Mouse (Mus musculus) WW6 (cell line): ENCODE data around the gene Rbm5.

Source experiments
- DNase-seq: peaks from one replicate; pipeline ENCODE4 v3.0.0-alpha.2; 2013; ENCODE audit warnings: low read depth, low spot score

Rbm5 gene

GRCm38 (mm10) chr9:107729709-107730108 is 41.1 kb downstream of the Rbm5 start:
- DNase-seq: no peak

DNA sequence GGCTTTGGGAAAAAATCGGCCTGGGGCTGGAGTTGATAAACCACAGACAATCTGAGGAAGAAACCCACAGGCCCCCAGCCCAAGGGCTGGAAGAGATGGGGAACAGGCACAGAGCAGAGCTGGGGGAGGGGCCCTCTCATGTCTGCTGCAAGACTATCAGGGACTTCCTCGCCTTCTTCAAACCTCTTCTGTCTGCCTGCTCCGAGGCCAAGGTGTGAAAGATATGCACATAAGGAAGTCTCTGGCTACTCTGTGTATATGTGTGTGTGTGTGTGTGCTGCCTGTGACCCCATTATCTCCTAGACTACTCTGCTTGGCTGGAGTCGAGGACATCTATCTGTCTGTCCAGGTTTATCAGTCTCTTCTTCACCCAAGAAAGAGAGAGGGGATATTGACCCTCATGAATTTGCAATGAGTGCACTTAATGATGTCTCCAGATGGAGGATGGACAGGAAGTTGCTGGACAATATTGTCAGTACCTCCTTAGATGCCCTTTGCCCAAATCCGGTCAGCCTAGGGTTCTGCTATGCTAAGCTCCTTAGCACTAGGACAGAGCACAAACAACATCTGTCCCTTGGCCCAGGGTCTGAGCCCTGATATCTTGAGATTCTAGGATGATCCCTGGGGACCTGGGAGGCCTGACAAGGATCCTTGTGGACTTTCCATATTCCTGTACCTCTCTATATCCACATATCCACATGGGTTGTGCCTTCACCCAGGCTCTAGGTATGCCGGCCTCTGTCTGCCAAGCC is 41.7 kb downstream of the Rbm5 start:
- no peak for DNase-seq

DNA sequence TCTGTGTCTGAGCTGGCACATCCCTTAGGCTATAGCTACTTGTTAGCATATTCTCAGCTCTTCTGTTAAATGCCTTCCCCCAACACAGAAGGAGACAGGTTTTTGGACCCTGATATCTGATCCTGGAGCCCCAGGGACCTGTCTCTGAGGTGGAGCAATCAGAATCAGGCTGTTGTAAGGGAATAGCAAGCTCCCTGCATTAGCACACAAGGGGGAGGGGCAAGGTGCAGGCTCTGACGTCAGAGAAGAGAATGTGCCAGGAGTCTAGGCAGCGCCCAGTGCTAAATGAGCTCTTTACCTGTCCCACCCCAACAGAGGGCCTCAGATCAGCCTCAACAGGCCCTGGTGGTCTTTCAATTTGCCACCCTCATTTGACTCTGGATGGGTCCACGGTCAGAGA is 43.8 kb downstream of the Rbm5 start:
- no peak for DNase-seq

- DNase-seq: no peak
These were observed 46.0 kb downstream of the Rbm5 start for GRCm38 (mm10) chr9:107724796-107725195.

- DNase-seq: no peak
These were observed 46.8 kb downstream of the Rbm5 start for GRCm38 (mm10) chr9:107723794-107724531.

DNA sequence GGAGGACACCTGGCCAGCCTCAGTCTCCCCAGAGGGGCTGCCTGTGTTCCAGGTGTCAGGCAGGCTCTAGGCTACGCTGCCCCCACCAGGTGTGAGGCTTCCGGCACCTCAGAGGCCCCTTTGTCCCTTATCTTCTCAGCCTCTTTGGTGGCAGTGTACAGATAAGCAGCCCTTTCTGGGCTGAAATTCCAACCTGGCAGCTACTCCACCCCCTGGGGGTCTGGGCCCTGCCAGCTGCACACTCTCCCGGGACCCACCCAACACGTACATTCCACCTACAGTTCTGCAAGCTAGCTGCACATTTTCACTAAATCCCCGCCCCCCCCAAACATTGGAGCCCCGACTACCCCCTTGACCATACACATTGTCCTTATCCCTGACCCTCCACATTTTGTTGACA is 47.5 kb downstream of the Rbm5 start:
- no peak for DNase-seq

GRCm38 (mm10) chr9:107718781-107719540 is 51.8 kb downstream of the Rbm5 start:
- DNase-seq: no peak

GRCm38 (mm10) chr9:107716951-107717350 is 53.8 kb downstream of the Rbm5 start:
- DNase-seq: no peak

DNA sequence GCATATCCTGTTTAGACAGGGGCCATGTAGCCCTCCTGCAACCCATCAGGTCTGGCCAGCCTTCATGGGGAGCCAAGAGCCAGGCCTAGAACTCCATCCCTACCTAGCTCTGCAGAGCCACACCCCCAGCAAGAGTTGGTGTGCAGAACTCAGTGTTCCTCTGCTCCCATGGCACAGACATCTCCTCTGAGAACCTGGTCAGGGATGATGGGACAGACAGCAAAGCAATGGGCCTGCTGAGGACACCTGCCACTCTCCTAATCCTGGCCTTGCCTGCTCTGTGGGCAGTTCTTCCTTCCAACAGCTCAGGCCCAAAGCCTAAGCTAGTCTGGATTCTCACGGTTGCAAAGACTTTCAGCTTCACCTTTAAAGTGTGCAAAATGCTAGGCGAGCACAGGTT is 55.2 kb downstream of the Rbm5 start:
- DNase-seq: no peak

DNA sequence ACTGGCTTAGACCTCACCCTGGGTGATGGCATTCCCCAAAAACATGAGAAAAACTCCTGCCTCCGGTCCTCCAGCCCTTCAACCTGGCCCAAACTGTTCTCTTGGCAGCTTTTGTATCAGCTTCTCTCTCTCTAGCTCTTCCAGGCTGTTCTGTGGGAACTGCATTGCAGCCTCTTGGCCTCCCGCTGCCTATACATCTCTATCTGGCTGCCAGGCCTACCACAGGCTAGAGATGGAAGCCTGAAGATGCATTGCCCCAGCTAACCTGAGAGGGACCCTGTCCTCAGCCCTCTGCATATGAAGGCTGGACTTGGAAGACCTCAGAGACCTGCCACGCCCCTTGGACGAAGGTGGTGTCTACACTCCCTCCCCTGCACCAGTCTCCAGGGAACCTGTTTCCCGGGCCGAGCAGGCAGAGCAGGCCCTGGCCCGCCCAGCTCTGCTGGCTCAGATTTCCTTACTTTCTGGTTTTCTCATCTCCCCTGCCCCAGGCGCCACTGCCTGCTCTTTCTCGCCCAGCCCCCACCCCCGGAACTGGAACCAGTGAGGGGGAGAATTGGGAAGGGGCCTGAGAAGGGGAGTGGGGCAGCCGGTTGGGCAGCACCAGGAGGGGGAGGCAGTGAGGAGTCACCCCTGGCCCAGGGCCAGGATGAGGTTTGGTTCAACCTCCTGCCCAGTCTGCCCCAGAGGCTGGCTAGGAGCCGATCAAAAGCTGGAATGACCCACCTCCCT is 56.4 kb downstream of the Rbm5 start:
- DNase-seq: no peak

- peak; percentile 42 for DNase-seq
These were observed 60.9 kb downstream of the Rbm5 start, which contains the start of gene Sema3f for GRCm38 (mm10) chr9:107709697-107710483. Gene Sema3f (minus strand): TSS chr9:107710475.

- no peak for DNase-seq
These were observed 61.6 kb downstream of the Rbm5 start for GRCm38 (mm10) chr9:107709096-107709696.

DNA sequence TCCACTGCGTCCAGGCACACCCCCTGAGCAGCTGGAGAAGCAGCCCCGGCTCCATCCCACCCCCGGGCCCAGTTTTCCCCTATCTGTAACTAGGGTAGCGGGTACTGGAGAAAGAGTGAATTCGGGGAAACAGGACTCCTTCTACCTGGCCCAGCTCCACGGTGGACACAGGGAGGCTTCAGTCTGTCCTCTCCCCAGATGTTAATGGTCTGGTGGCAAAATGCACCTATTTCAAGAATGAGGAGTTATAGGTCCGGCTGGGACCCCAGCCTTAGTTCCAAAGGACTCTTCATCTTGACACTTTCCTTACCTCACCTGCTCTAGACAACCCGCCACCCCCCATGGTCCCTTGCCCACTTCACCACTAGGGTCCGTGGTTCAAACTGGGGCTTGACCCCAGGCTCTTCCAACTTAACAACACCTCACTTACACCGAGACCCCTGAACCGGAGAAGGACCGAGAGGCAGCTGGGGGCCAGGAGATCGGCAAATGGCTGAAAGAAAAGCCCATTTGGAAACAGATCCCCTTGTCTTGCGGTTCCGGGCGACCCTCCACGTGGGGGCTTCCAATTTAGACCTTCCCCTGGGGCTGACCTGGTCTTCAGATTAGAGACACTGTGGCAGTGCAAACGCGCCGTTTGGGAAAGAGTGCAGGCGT is 62.2 kb downstream of the Rbm5 start:
- no peak for DNase-seq

- no peak for DNase-seq
These were observed 62.9 kb downstream of the Rbm5 start for GRCm38 (mm10) chr9:107707701-107708438.

DNA sequence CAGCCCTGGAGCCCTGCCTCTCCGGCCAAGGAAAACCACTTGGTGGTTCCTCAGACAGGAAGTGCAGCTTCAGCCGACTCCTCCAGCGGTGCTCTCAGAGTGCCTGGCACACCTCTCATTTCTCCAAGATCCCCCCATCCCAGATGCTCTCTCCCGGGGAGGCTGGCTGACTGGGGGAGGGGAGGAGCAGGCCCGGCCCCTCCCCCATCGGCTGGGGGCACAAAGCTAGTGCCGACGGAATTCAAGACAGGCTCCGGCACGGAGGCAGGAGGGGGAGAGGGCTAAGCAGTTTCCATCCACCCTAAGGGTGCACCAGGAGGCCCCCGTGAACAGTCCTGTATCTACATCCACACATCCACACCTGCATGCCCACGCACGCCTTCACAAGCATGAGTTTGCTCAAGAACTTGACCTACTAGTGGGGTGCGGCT is 64.0 kb downstream of the Rbm5 start:
- no peak for DNase-seq

DNA sequence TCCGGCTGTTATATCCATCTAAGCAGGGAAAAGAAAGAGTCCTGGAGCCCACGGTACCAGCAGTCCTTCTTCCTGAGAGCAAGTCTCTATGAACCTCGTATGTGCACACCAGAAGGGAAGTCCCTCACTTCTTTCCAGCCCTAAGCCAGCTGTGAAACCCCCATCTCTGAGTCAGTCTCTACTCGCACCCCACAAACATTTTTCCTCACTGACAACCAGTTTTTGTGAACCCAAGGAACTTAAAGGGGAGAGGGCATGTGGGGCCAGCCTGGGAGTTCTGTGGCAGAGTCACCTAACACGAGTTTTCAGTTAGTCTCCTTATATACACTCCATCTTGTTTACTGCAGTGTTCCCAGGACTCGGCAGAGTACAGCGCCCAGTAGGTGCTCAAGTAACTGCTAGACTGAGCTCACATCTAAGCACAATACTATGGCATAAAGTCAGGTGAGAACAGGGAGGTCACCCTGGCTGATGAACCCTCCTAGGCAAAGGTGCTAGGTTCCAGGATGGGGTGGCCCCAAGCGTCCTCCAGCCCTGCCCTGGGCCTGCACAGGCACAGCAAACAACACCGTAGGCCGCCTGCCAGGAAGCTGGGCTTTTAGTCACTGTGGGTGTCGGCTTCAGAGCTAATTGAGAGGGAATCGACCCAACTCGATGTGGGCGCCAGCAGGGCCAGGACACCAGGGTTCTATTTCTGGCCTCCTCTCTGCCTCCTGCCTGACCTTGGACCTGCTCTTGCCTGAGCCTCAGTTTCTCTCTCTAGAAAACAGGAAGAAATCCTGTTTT is 67.3 kb downstream of the Rbm5 start:
- no peak for DNase-seq

- DNase-seq: no peak
These were observed 68.1 kb downstream of the Rbm5 start for GRCm38 (mm10) chr9:107702606-107703185.

DNA sequence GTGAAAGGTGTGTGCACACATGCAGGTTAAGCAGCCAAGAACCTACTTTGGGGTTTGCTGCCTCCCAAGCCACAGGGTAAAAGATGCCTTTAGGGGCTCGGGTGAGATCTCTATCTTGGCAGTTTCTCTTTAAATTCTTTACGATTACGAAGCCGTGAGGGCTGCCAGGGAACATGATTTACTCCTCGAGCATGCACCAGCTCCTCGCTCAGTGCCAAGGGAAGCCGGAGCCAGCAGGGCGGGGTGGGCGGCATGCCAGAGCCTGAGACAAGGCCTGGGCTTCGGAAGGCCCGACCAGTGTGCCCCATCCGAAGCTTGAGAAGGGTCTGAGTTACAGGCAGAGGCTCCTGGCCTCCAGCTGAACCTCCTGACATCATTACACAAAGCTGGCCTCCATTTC is 69.2 kb downstream of the Rbm5 start:
- DNase-seq: no peak
